Mouse (Mus musculus): ENCODE results near the gene Prokr2. TPM values are rescaled to one million over a fixed set of nuclear protein-coding genes. Genes with fewer than 3 reads are reported as not detected.

Prokr2 gene
- polyA plus RNA-seq, 1 experiment from 2014 or later = 0.20 TPM

DNA sequence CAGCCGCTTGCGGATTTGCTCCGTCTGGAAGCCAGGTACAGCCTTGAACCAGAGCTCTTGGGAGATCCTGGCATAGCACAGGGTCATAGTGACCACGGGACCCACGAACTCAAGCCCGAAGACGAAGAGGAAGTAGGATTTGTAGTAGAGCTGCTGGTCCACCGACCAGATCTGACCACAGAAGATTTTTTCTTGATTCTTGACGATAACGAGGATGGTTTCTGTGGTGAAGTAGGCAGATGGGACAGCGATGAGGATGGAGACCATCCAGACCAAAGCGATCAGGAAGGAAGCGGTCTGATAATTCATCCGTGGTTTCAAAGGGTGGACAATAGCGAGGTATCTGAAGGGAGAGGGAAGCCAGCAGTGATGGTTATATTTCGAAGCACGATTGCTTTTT lies 11.5 kb downstream of the Prokr2 start:
- Histone ChIP-seq H3K36me3 (ENCODE audit: control insufficient read depth, insufficient read depth, low read length) (no peaks in the 10 kb centered on the region), H3K27ac (ENCODE audit: low read depth, low read length) (no peak overlapping the region), H3K9me3 (ENCODE audit: control insufficient read depth, low read length) (no peaks in the 10 kb centered on the region), H3K27me3 (ENCODE audit: control insufficient read depth, insufficient read depth, low read length) (no peaks in the 10 kb centered on the region), H3K4me2 (replicated peaks; ENCODE audit: low read depth, low read length) (no peak overlapping the region), H3K4me1 (ENCODE audit: control insufficient read depth, insufficient read depth, low read length) (no peaks in the 10 kb centered on the region), H3K4me3 (ENCODE audit: low read length) (no peak overlapping the region), H3K9ac (ENCODE audit: low read depth, low read length) (no peak overlapping the region)
- ATAC-seq (ENCODE audit: low FRiP score, low TSS enrichment) = no peak
- WGBS = 91% methylated on average over 17 of the region's 17 CpGs

GRCm38 (mm10) chr2:132368433-132368832 lies 16.8 kb downstream of the Prokr2 start:
- WGBS = 82% methylated on average over 3 of the region's 3 CpGs

GRCm38 (mm10) chr2:132343846-132344245 lies 41.4 kb downstream of the Prokr2 start:
- Histone ChIP-seq H3K4me2 (replicated peaks; ENCODE audit: low read depth, low read length) (no peak overlapping the region), H3K27ac (ENCODE audit: low read depth, low read length) (no peak overlapping the region), H3K27me3 (ENCODE audit: control insufficient read depth, insufficient read depth, low read length) (no peaks in the 10 kb centered on the region), H3K9ac (ENCODE audit: low read depth, low read length) (no peak overlapping the region), H3K4me1 (ENCODE audit: control insufficient read depth, insufficient read depth, low read length) (no peaks in the 10 kb centered on the region), H3K9me3 (ENCODE audit: control insufficient read depth, low read length) (no peaks in the 10 kb centered on the region), H3K36me3 (ENCODE audit: control insufficient read depth, insufficient read depth, low read length) (no peaks in the 10 kb centered on the region), H3K4me3 (ENCODE audit: low read length) (no peak overlapping the region)
- WGBS = 91% methylated on average over 11 of the region's 11 CpGs
- no peak for ATAC-seq (ENCODE audit: low FRiP score, low TSS enrichment)

More at GRCm38 (mm10) chr2:132368433-132368832, 16.8 kb downstream of the Prokr2 start:
- Histone ChIP-seq H3K4me2 (replicated peaks; ENCODE audit: low read depth, low read length) (no peak overlapping the region), H3K4me3 (ENCODE audit: low read length) (no peak overlapping the region), H3K27ac (ENCODE audit: low read depth, low read length) (no peak overlapping the region), H3K9ac (ENCODE audit: low read depth, low read length) (no peak overlapping the region), H3K9me3 (ENCODE audit: control insufficient read depth, low read length) (no peaks in the 10 kb centered on the region), H3K4me1 (ENCODE audit: control insufficient read depth, insufficient read depth, low read length) (no peaks in the 10 kb centered on the region), H3K27me3 (ENCODE audit: control insufficient read depth, insufficient read depth, low read length) (no peaks in the 10 kb centered on the region), H3K36me3 (ENCODE audit: control insufficient read depth, insufficient read depth, low read length) (no peaks in the 10 kb centered on the region)
- no peak for ATAC-seq (ENCODE audit: low FRiP score, low TSS enrichment)

- no peak for ATAC-seq (ENCODE audit: low FRiP score, low TSS enrichment)
- no peaks in the 10 kb centered on the region for H3K4me1 ChIP-seq (ENCODE audit: control insufficient read depth, insufficient read depth, low read length)
- no peak overlapping the region for H3K27ac ChIP-seq (ENCODE audit: low read depth, low read length)
- no peaks in the 10 kb centered on the region for H3K27me3 ChIP-seq (ENCODE audit: control insufficient read depth, insufficient read depth, low read length)
- no peak overlapping the region for H3K4me3 ChIP-seq (ENCODE audit: low read length)
- no peaks in the 10 kb centered on the region for H3K36me3 ChIP-seq (ENCODE audit: control insufficient read depth, insufficient read depth, low read length)
- no peak overlapping the region for H3K9ac ChIP-seq (ENCODE audit: low read depth, low read length)
- 87% methylated on average over 3 of the region's 3 CpGs for WGBS
- H3K9me3 ChIP-seq (ENCODE audit: control insufficient read depth, low read length) = no peaks in the 10 kb centered on the region
- no peak overlapping the region for H3K4me2 ChIP-seq (replicated peaks; ENCODE audit: low read depth, low read length)
Measured at GRCm38 (mm10) chr2:132341293-132341692, 44.0 kb downstream of the Prokr2 start.

DNA sequence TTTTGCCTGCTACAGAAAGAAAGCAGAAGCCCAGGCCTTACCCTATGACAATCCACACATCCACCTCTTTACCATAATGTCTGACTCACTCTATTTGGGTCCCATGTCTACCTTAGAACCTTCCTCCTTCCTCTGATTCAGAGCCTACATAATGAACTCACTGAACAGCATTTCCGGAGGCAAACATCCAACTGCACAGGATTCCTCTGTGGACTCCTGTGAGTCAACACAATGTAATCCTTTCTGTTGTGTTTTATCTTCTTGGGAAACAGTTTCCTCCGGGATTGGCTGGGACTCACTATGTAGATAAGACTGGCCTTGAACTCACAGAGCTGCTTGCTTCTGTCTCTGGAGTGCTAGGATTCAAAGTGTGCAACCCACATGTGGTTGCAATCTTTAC lies 44.9 kb downstream of the Prokr2 start:
- no peak overlapping the region for H3K27ac ChIP-seq (ENCODE audit: low read depth, low read length)
- H3K9me3 ChIP-seq (ENCODE audit: control insufficient read depth, low read length) = no peaks in the 10 kb centered on the region
- H3K4me1 ChIP-seq (ENCODE audit: control insufficient read depth, insufficient read depth, low read length) = no peaks in the 10 kb centered on the region
- H3K27me3 ChIP-seq (ENCODE audit: control insufficient read depth, insufficient read depth, low read length) = no peaks in the 10 kb centered on the region
- H3K36me3 ChIP-seq (ENCODE audit: control insufficient read depth, insufficient read depth, low read length) = no peaks in the 10 kb centered on the region
- 73% methylated on average over 2 of the region's 2 CpGs for WGBS
- no peak for ATAC-seq (ENCODE audit: low FRiP score, low TSS enrichment)
- no peak overlapping the region for H3K9ac ChIP-seq (ENCODE audit: low read depth, low read length)
- H3K4me3 ChIP-seq (ENCODE audit: low read length) = no peak overlapping the region
- H3K4me2 ChIP-seq (replicated peaks; ENCODE audit: low read depth, low read length) = no peak overlapping the region

DNA sequence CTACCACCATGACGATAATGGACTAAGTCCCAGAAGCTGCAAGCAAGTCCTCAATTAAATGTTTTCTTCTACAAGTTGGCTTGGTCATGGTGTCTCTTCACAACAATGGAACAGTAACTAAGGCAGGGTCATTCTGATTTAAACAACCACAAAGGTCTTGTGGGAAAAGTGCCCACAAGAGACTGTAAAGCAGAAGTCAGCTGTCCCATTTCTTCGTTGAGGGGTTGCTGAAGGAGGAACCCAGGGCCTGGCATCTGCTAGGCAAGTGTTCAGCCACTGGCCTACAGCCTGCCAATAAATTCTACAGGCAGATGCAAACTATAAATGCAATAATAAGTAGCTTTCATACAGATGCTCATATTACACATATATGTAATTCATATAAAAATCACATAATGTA lies 48.0 kb downstream of the Prokr2 start:
- Histone ChIP-seq H3K4me1 (ENCODE audit: control insufficient read depth, insufficient read depth, low read length) (no peaks in the 10 kb centered on the region), H3K4me2 (replicated peaks; ENCODE audit: low read depth, low read length) (no peak overlapping the region), H3K9ac (ENCODE audit: low read depth, low read length) (no peak overlapping the region), H3K27me3 (ENCODE audit: control insufficient read depth, insufficient read depth, low read length) (no peaks in the 10 kb centered on the region), H3K27ac (ENCODE audit: low read depth, low read length) (no peak overlapping the region), H3K9me3 (ENCODE audit: control insufficient read depth, low read length) (no peaks in the 10 kb centered on the region), H3K4me3 (ENCODE audit: low read length) (no peak overlapping the region), H3K36me3 (ENCODE audit: control insufficient read depth, insufficient read depth, low read length) (no peaks in the 10 kb centered on the region)
- WGBS = 87% methylated on average over 2 of the region's 2 CpGs
- ATAC-seq (ENCODE audit: low FRiP score, low TSS enrichment) = no peak

DNA sequence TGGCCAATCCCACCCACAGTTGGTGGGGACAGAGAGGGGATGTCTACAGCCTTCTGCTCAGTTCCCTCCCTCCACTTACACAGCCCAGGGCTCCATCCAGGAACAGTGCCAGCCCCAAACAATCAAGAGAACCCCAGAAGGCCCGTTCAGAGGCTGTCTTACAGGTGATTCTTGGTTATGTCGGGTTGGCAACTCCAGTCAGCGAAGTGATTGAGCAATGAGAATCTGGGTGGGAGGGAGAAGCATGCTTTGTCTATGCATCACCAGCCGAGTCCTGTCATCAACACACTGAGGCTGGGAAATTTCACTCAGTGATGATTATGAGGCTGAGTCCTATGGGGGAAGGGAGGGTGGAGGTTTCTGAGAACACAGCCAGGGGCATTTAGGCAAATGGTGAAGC lies 61.7 kb downstream of the Prokr2 start:
- Histone ChIP-seq H3K4me1 (ENCODE audit: control insufficient read depth, insufficient read depth, low read length) (no peaks in the 10 kb centered on the region), H3K9me3 (ENCODE audit: control insufficient read depth, low read length) (no peaks in the 10 kb centered on the region), H3K27ac (ENCODE audit: low read depth, low read length) (no peak overlapping the region), H3K4me2 (replicated peaks; ENCODE audit: low read depth, low read length) (no peak overlapping the region), H3K9ac (ENCODE audit: low read depth, low read length) (no peak overlapping the region), H3K27me3 (ENCODE audit: control insufficient read depth, insufficient read depth, low read length) (no peaks in the 10 kb centered on the region), H3K4me3 (ENCODE audit: low read length) (no peak overlapping the region), H3K36me3 (ENCODE audit: control insufficient read depth, insufficient read depth, low read length) (no peaks in the 10 kb centered on the region)
- WGBS = 71% methylated on average over 4 of the region's 4 CpGs
- no peak for ATAC-seq (ENCODE audit: low FRiP score, low TSS enrichment)

DNA sequence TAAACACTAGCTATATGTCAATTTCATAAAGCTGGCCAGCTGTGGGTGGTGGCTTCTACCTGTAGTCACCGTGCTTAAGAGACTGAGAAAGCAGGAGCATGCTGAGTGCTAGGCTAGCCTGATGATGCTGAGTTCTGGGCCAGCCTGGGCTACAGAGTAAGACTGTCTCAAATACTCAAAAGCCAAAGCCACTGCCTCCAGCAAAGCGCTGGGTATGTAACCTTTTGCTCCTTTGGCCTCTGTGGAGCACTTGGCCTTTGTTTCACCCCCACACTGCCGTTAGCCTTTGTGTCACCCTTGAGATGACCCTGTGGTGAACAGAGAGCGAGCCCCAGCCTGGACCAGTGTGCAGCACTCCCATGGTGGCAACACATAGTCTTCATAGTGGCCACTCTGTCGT lies 64.7 kb downstream of the Prokr2 start:
- 65% methylated on average over 5 of the region's 5 CpGs for WGBS
- no peak overlapping the region for H3K4me3 ChIP-seq (ENCODE audit: low read length)
- H3K9ac ChIP-seq (ENCODE audit: low read depth, low read length) = no peak overlapping the region
- no peaks in the 10 kb centered on the region for H3K36me3 ChIP-seq (ENCODE audit: control insufficient read depth, insufficient read depth, low read length)
- H3K4me2 ChIP-seq (replicated peaks; ENCODE audit: low read depth, low read length) = no peak overlapping the region
- H3K4me1 ChIP-seq (ENCODE audit: control insufficient read depth, insufficient read depth, low read length) = no peaks in the 10 kb centered on the region
- no peak overlapping the region for H3K27ac ChIP-seq (ENCODE audit: low read depth, low read length)
- ATAC-seq (ENCODE audit: low FRiP score, low TSS enrichment) = no peak
- no peaks in the 10 kb centered on the region for H3K27me3 ChIP-seq (ENCODE audit: control insufficient read depth, insufficient read depth, low read length)
- H3K9me3 ChIP-seq (ENCODE audit: control insufficient read depth, low read length) = no peaks in the 10 kb centered on the region

DNA sequence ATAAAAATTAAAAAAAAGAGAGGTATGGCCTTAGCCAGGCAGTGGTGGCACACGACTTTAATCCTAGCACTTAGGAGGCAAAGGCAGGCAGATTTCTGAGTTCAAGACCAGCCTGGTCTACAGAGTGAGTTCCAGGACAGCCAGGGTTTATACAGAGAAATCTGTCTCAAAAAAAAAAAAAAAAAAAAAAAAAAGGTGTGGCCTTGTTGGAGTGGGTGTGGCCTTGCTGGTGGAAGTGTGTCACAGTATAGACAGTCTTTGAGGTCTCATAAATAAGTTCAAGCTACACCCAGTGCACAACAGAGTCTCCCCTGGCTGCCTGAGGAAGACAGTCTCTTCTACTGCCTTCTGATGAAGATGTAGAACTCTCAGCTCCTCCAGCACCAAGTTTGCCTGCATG lies 68.1 kb downstream of the Prokr2 start:
- no peak overlapping the region for H3K9ac ChIP-seq (ENCODE audit: low read depth, low read length)
- no peaks in the 10 kb centered on the region for H3K9me3 ChIP-seq (ENCODE audit: control insufficient read depth, low read length)
- no peaks in the 10 kb centered on the region for H3K27me3 ChIP-seq (ENCODE audit: control insufficient read depth, insufficient read depth, low read length)
- ATAC-seq (ENCODE audit: low FRiP score, low TSS enrichment) = no peak
- H3K27ac ChIP-seq (ENCODE audit: low read depth, low read length) = no peak overlapping the region
- WGBS = 90% methylated on average over 1 of the region's 1 CpGs
- no peaks in the 10 kb centered on the region for H3K4me1 ChIP-seq (ENCODE audit: control insufficient read depth, insufficient read depth, low read length)
- H3K4me3 ChIP-seq (ENCODE audit: low read length) = no peak overlapping the region
- H3K4me2 ChIP-seq (replicated peaks; ENCODE audit: low read depth, low read length) = no peak overlapping the region
- no peaks in the 10 kb centered on the region for H3K36me3 ChIP-seq (ENCODE audit: control insufficient read depth, insufficient read depth, low read length)

Data from kidney, embryonic 14.5 days (tissue).